Mouse (Mus musculus) left cerebral cortex, postnatal 14 days (tissue): Measurements from ENCODE around the gene Sebox. TPM values are rescaled to one million over a fixed set of nuclear protein-coding genes. Genes with fewer than 3 reads are reported as not detected.

Source experiments
- DNase-seq, 2 experiments: peaks; one replicate each; pipeline ENCODE4 v3.0.0; 2021 to 2022; ENCODE audit warnings: low spot score in 2 of 2, mixed read lengths in 1 of 2
- intact Hi-C: fragments of 180-260 bp; cut with DNase I; formaldehyde crosslinking; loops from one replicate; pipeline ENCODE4 v1.15.1; 2025
- total RNA-seq, 2 experiments: library from RNA; stranded (reverse); gene quantifications; 2 replicates each; pipeline ENCODE4 v1.2.3; 2021

Sebox gene
- total RNA-seq, 2 experiments from 2014 or later: 1.2 to 1.3 TPM

DNA sequence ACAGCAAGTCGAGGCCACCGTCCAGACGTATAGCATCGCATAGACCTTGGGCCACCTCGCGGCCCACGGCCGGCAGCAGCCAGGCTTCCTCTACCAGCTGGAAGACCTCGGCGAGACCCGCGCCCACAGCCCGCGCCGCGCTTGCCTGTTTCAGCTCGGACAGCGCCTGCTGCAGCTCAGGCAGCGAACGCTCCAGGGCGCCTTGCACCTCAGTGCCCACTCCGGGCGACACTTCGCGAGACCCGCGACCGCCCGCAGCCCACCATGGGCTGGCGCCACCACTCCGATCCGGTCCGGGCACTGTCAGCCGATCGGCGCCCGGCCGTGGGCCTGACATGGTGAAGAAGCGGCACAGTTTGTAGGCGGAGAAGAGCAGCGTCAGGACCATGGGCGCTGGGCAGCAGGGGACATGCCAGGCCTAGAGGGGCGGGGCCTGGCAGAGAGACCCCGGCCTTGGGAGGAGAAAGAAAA, 6.1 kb upstream of the Sebox start:
- peak in 1 of 2 experiments; percentile 34 for DNase-seq
- intact Hi-C loops: no loop called here

DNA sequence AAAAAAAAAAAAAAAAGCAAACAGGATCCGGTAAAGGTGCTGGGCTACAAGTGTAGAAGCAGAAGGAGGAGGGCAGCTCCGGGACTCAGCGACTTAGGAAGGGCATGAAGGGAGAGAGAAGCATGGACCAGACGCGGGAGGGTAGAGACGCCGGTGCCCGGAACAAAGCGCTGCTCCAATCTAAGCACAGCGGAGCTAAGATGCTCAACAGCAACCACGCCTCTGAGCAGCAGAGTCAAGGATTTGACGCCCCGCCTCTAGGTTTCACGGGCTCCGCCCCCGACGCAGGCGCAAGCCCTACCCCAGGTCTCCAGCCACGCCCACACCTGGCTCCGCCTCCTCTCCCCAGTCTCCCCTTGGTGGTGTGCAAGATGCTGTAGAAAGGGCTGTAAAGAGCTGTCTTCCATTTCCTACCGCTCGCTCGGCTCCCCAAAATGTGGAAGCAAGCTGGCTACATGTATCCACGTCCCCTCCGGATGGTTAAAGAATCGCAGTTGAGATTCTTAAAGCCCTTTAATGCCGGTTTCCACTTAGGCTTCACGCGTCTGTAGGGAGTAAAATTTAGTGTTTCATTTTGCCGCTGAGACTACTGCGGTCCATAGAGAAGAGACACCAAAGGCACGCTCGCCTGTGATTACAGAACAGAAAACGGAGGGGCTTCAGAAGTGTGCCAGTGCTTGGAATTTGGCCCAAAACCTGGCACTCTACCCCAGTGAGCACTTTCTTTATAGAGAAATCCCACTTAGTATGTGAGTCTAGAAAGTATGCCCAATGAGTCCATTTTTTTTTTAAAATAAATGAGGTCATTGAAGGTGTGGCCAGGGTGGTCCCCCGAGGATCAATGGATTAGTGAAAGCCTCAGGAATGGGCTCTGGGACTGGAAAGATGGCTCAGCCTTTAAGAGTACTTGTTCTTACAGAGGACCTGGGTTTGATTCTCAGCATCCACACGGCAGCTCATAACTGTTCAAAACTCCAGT, 5.4 kb upstream of the Sebox start, which contains the start of gene Sarm1:
Gene Sarm1, minus strand, starts transcription at position 211 of the 979 bp plus-strand sequence.
- peak; percentile 96 to 97 for DNase-seq
- intact Hi-C loops: no loop called here

GRCm38 (mm10) chr11:78499004-78499403, 4.2 kb upstream of the Sebox start, which contains the start of gene Vtn:
Gene Vtn (plus strand): TSS chr11:78499091.
- DNase-seq: no peak
- intact Hi-C loops: no loop called here

DNA sequence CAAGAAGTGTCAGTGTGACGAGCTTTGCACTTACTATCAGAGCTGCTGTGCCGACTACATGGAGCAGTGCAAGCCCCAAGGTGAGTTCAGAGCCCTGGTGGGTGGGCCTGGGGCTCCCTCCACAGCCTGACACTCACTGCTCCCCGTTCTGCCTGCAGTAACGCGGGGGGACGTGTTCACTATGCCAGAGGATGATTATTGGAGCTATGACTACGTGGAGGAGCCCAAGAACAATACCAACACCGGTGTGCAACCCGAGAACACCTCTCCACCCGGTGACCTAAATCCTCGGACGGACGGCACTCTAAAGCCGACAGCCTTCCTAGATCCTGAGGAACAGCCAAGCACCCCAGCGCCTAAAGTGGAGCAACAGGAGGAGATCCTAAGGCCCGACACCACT, 3.7 kb upstream of the Sebox start:
- intact Hi-C loops: no loop called here
- no peak for DNase-seq

GRCm38 (mm10) chr11:78500623-78501202, 2.5 kb upstream of the Sebox start:
- intact Hi-C loops: no loop called here
- no peak for DNase-seq

GRCm38 (mm10) chr11:78501529-78501928, 1.7 kb upstream of the Sebox start:
- no peak for DNase-seq
- intact Hi-C loops: no loop called here

- DNase-seq: no peak
- intact Hi-C loops: no loop called here
Observed at GRCm38 (mm10) chr11:78505430-78505829, 2.2 kb downstream of the Sebox start.

DNA sequence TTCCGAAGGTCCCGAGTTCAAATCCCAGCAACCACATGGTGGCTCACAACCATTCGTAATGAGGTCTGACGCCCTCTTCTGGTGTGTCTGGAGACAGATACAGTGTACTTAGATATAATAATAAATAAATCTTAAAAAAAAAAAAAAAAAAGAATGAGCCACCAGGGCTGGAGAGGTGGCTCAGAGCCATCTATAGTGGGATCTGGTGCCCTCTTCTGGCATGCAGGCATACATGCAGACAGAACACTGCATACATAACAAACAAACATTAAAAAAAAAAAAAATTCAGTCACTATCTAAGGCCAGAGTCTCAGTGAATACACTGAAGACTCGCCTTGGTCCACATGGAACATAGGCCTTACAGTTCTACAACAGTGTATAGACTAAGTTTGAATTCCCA, 5.9 kb downstream of the Sebox start:
- intact Hi-C loops: no loop called here
- no peak for DNase-seq

GRCm38 (mm10) chr11:78512025-78512957, 9.0 kb downstream of the Sebox start, which contains the start of the genes Tmem199 and Poldip2:
Gene Tmem199 (minus strand): TSS chr11:78512172.
Gene Poldip2 (plus strand): TSS chr11:78512193.
- intact Hi-C loops: no loop called here
- DNase-seq: peak; percentile 89 to 90

DNA sequence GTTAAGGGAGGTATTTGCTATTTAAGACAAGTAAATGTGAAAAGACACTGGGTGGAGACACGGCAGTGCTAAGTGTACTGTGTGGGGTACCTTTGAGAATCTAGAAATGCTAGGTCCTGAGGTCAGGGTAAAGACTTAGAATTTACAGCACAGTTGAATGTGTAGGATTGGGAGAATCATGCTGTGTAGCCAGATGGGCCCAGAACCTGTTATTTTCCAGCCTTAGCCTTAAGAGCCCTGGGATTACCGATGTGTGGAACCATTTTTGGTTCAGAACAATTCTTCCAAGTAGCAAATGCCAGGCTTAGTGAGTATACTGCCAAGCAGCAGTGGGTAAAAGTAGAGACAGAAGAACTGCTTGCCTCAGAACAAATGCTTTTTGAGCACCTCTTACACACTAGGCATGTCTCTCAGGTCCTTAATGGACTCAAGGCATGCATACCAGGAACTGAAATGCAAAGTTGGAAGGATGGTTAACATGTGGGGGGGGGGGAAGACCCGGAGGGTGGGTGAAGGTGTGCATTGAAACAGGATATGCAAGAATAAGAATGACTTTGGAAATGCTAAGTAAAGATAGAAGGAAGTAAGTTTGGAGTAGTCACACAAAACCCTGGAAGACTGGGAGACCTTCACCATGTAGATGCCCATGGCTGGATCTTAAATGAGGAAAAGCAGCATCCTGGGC, 10.0 kb downstream of the Sebox start:
- DNase-seq: no peak
- intact Hi-C loops: no loop called here

DNA sequence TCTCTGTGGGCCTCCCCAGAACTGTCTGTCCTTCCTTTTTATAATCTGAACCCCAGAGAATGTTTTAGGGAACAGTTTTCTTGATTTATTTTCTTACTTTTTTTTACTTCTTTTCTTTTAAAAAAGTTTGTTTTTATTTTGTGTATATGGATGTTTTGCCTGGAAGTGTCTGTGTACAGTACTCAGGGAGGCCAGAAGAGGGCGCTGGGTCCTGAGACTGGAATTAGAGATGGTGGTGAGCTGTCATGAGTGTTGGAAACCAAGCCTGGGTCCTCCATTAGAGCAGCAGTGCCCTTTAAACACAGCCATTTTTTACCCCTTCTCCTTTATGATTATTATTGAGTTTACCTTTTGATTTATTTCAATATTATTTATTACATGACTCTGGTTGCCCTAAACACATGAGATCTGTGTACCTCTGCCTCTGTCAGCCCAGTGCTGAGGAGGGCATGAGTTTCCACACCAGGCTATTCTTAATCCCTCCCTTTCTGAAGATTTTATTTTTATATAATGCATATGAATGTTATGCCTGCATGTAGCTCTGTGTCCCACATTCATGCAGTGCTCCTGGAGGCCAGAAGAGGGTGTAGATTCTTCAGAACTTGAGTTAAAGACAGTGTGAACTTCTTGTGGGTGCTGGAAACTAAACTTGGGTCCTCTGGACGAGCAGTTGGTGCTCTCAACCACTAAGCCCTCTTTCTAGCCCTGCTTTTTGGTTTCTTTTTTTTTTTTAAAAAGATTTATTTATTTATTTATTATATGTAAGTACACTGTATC, 12.5 kb downstream of the Sebox start:
- intact Hi-C loops: no loop called here
- no peak for DNase-seq

GRCm38 (mm10) chr11:78518931-78519330, 15.7 kb downstream of the Sebox start:
- intact Hi-C loops: no loop called here
- DNase-seq: no peak

DNA sequence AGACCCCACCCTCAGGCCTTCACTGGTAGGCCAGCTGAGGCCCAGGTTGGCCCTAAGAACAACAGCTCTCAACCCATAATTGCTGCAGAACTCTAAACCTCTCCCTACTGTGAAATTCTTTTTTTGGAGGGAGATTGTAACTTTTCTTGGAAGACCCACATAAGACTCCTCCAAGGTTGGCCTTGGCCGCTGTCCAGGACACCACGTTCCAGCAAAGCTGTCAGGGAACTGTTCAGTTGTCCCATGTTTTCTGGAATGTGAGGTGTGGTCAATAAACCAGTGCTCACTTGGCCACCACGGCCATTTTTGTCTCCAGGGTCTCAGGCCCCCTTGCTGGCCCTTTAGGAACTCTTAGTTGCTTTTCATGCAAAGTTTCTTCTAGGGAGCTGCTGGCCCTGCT, 18.6 kb downstream of the Sebox start:
- DNase-seq: no peak
- intact Hi-C loops: no loop called here

- no peak for DNase-seq
- intact Hi-C loops: no loop called here
Observed at GRCm38 (mm10) chr11:78522481-78522997, 19.3 kb downstream of the Sebox start.

DNA sequence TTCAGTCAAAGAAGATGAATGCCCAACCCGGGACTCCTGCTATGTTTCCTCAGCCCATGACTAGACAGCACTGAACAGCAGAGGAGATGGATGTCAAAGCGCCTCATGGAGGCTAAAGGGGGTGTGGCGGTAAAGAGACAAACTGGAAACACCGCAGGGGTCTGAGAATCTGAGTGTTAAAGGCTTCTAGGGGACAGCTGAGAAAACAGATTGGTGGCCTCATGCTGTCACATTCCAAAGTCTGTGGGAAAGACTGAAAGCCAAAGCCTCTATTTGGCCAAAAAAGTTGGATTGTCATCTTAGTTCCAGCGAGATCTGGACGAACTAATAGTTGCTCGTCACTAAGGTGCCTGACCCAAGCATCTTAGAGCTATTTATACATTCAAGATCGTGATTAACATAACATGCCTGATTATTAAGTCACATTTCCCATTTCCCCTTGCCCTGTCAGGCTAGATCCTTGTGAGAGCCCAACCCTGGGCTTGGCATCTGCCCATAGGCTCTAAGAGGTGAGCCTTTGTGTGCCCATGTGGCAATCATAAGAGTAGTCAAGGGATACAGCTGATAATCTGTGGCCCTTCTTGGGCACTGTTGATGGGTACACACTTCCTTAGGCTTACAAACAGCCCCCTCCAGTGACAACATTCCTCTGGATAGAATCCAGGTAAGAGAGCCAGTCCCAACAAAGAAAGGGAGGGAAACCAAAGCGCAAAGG, 20.2 kb downstream of the Sebox start:
- no peak for DNase-seq
- intact Hi-C loops: no loop called here

- intact Hi-C loops: no loop called here
- no peak for DNase-seq
Observed at GRCm38 (mm10) chr11:78524838-78525237, 21.6 kb downstream of the Sebox start.

GRCm38 (mm10) chr11:78528714-78529113, 25.5 kb downstream of the Sebox start:
- no peak for DNase-seq
- intact Hi-C loops: no loop called here
